Mouse (Mus musculus) embryonic facial prominence, embryonic 14.5 days (tissue): ENCODE data around the gene Pidd1. TPM values are rescaled to one million over a fixed set of nuclear protein-coding genes. Genes with fewer than 3 reads are reported as not detected.
A peak's percentile ranks its signal among the peaks of the same experiment; 100 is the strongest.

Experiments used
- ATAC-seq: fragments of 200-750 bp; cut with Nextera tagmentation; 2 replicates; pipeline ENCODE4 v1.8.0; 2017; ENCODE audit warnings: low read depth, moderate number of reproducible peaks, moderate TSS enrichment
- DNase-seq: peaks from one replicate; pipeline ENCODE4 v3.0.0-alpha.2; 2015; ENCODE audit warnings: low spot score
- H3K27ac ChIP-seq: fragments of 300-500 bp; sonication (generic); replicated peaks from 2 replicates; pipeline ENCODE4 v1.5.1; 2014; ENCODE audit warnings: low read depth, mild to moderate bottlenecking, low read length, moderate library complexity
- H3K27me3 ChIP-seq: fragments of 300-500 bp; sonication (generic); replicated peaks from 2 replicates; pipeline ENCODE4 v1.6.1; 2014; ENCODE audit warnings: low read length; ENCODE audit not compliant: control insufficient read depth, insufficient read depth
- H3K36me3 ChIP-seq: fragments of 300-500 bp; sonication (generic); 2 replicates; pipeline ENCODE4 v1.6.1; 2014; ENCODE audit warnings: low read length, mixed read lengths; ENCODE audit not compliant: control insufficient read depth, insufficient read depth
- H3K4me1 ChIP-seq: fragments of 300-500 bp; sonication (generic); 2 replicates; pipeline ENCODE4 v1.6.1; 2014; ENCODE audit warnings: antibody characterized with exemption, low read length; ENCODE audit not compliant: control insufficient read depth, insufficient read depth
- H3K4me2 ChIP-seq: fragments of 300-500 bp; sonication (generic); 2 replicates; pipeline ENCODE4 v1.6.1; 2014; ENCODE audit warnings: low read depth, mild to moderate bottlenecking, low read length, moderate library complexity, mixed read lengths
- H3K4me3 ChIP-seq: fragments of 300-500 bp; sonication (generic); 2 replicates; pipeline ENCODE4 v1.5.1; 2014; ENCODE audit warnings: low read depth, mild to moderate bottlenecking, low read length
- H3K9ac ChIP-seq: fragments of 300-500 bp; sonication (generic); 2 replicates; pipeline ENCODE4 v1.6.1; 2014; ENCODE audit warnings: low read depth, mild to moderate bottlenecking, low read length, moderate library complexity, mixed read lengths
- H3K9me3 ChIP-seq: fragments of 300-500 bp; sonication (generic); 2 replicates; pipeline ENCODE4 v1.6.1; 2016; ENCODE audit warnings: low read length; ENCODE audit not compliant: control insufficient read depth
- WGBS: fragments of 180-500 bp; shearing (Covaris S2); extraction: QIAGEN DNeasy Blood & Tissue Kit; methylation state at CpG from one replicate; pipeline ENCODE4 v1.1.7; 2014; 5-methylcytosine and 5-hydroxymethylcytosine counted together
- polyA plus RNA-seq: library from polyadenylated mRNA; unstranded; fragments of >200 nt; fragmentation: Nextera tagmentation; extraction: Ambion mirVana; gene quantifications from 2 replicates; pipeline ENCODE4 v1.2.1, GENCODE M21; 2014

Gene Pidd1
- polyA plus RNA-seq, 1 experiment from 2014 or later = 7.4 TPM

DNA sequence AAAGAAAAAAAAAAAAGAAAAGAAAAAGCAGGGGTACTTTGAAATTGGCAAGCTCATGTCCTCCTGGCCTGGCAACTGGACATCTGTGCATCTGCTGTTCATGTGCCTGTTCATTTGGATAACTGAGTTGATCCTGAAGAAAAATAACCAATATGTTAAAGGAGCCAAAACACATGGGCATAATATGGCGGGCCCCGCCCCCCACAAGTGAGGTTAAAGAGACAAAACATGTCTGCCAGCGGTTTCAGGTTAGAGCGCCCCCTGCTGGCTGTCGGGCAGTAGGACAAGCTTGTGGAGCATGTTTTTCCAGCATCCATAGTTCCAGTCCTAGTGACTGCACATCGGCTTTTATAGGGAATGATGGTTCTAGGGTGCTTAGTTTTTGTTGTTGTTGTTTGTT lies 49.1 kb downstream of the Pidd1 start:
- ATAC-seq = no peak

DNA sequence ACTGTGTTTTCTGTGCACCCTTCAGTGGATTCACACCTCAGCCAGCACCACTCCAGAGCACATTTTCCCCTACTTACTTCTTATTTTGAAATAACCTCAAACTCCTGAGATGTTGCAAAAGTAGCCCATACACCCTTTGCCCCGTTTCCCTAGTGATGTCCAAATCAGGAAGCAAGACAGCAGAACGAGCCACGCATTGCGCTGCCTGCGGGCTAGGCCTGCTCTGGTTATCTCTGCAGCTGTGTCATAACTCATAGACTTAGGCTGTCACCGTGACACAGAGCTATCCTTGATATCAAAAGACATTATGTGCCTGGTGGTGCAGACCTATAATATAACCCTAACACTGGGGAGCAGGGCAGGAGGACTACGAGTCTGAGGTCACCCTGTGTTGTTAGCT lies 49.7 kb downstream of the Pidd1 start:
- DNase-seq (no peak), ATAC-seq (no peak)
- Histone ChIP-seq H3K27ac (no peak overlapping the region), H3K4me2 (no peak overlapping the region), H3K4me1 (peaks cover 8% of the 10 kb centered on the region), H3K4me3 (no peak overlapping the region), H3K9me3 (no peaks in the 10 kb centered on the region), H3K27me3 (no peaks in the 10 kb centered on the region), H3K36me3 (peaks cover 28% of the 10 kb centered on the region), H3K9ac (no peak overlapping the region)
- 85% methylated on average over 7 of the region's 7 CpGs for WGBS

More for the DNA sequence above, 49.1 kb downstream of the Pidd1 start:
- peaks cover 8% of the 10 kb centered on the region for H3K4me1 ChIP-seq
- H3K27ac ChIP-seq = no peak overlapping the region
- no peaks in the 10 kb centered on the region for H3K27me3 ChIP-seq
- H3K9me3 ChIP-seq = no peaks in the 10 kb centered on the region
- peak; percentile 49 for DNase-seq
- no peak overlapping the region for H3K4me3 ChIP-seq
- WGBS = 11% methylated on average over 6 of the region's 6 CpGs
- no peak overlapping the region for H3K4me2 ChIP-seq
- H3K36me3 ChIP-seq = peaks cover 33% of the 10 kb centered on the region
- H3K9ac ChIP-seq = no peak overlapping the region

DNA sequence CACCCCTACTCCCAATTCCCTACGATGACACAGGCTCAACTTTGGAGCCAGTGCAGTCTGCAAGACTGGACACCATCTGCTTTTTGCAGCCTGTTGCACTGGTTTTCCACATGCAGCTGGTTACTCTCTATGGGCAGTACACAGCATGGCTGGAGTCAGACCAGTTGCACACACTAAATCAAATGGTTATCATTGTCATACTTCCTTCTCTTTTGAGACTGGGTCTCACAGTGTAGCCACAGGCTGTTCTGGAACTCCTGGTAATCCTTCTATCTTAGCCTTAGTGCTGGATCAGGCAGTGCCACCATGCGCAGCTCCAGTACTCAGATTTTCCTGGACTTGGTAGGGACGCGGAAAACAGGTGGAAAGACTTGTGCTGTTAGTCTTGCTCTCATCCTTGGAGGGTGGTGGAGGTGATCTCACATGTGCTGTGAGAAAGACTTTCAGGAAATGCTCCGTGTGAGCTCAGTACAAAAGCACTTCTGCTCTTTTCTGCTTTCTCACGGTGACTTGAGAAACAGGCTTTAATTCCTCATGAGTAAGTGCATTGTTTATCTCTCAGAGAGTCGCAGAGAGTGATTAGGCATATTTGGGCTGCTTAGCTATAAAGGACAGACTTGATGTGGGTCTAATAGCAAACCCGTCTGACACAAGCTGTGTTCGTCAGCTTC lies 51.1 kb downstream of the Pidd1 start:
- Histone ChIP-seq H3K4me2 (peak overlapping the region; percentile 93), H3K27ac (no peak overlapping the region; the same call in 1 of the 2 replicates), H3K36me3 (peaks cover 14% of the 10 kb centered on the region), H3K9me3 (no peaks in the 10 kb centered on the region), H3K4me3 (peak overlapping the region; percentile 73), H3K4me1 (peaks cover 8% of the 10 kb centered on the region), H3K27me3 (no peaks in the 10 kb centered on the region), H3K9ac (peak overlapping the region; percentile 70)
- DNase-seq (no peak), ATAC-seq (peak; percentile 0; the same call in 1 of the 2 replicates)
- 34% methylated on average over 9 of the region's 9 CpGs for WGBS

DNA sequence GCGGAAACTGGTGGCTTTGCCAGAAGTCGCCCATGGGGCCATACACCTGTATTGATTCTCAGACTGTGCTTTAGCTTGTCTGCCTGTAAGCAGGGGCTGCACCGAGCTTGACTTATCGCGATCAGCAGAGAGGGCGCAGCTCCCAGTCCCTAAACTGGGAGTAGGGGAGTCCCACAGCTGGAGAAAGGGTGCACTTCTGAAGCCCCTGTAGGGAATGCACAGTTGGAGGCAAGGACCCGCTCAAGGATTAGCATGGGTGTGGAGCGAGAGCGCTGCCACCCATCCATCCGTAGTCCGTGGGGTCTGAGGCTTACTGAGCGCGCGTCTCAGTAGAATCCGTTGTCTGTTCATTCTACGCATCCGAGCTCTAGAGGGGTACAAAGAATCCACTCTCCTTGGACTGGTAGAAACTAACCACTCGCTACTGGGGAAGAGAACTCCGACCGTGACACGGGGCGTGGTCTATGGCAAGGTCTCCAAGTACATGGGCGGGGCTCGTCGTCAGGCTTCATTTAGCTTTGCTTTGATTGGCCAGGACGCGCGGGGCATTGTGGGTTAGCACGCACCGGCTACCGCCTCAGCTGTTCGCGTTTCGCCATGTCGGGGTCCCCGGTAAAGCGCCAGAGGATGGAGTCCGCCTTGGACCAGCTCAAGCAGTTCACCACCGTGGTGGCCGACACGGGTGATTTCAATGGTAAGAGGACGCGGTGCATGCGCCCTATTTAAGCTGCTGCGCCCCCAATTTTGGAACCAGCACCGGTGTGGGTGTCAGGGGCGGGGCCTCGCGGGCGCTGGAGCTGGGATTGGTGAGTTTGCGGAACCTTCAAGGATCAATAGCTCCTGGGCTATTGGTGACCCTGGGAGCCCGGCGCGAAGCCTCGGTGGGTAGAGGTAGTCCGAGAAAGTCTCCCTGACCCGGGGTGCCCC lies 51.9 kb downstream of the Pidd1 start, which contains the start of gene Taldo1:
TSS of gene Taldo1 (plus strand) at position 575 of the 927 bp plus-strand sequence.
- H3K36me3 ChIP-seq = peaks cover 11% of the 10 kb centered on the region
- H3K4me3 ChIP-seq = peak within 1 kb of the TSS; percentile 73
- H3K4me1 ChIP-seq = peaks cover 8% of the 10 kb centered on the region
- no peaks in the 10 kb centered on the region for H3K27me3 ChIP-seq
- no peaks in the 10 kb centered on the region for H3K9me3 ChIP-seq
- peak within 1 kb of the TSS; percentile 93 for H3K4me2 ChIP-seq
- DNase-seq (peak; percentile 98), ATAC-seq (peak; percentile 95)
- H3K9ac ChIP-seq = peak within 1 kb of the TSS; percentile 70
- peak within 1 kb of the TSS; percentile 76 for H3K27ac ChIP-seq
- under 1% methylated on average over 57 of the region's 57 CpGs for WGBS

DNA sequence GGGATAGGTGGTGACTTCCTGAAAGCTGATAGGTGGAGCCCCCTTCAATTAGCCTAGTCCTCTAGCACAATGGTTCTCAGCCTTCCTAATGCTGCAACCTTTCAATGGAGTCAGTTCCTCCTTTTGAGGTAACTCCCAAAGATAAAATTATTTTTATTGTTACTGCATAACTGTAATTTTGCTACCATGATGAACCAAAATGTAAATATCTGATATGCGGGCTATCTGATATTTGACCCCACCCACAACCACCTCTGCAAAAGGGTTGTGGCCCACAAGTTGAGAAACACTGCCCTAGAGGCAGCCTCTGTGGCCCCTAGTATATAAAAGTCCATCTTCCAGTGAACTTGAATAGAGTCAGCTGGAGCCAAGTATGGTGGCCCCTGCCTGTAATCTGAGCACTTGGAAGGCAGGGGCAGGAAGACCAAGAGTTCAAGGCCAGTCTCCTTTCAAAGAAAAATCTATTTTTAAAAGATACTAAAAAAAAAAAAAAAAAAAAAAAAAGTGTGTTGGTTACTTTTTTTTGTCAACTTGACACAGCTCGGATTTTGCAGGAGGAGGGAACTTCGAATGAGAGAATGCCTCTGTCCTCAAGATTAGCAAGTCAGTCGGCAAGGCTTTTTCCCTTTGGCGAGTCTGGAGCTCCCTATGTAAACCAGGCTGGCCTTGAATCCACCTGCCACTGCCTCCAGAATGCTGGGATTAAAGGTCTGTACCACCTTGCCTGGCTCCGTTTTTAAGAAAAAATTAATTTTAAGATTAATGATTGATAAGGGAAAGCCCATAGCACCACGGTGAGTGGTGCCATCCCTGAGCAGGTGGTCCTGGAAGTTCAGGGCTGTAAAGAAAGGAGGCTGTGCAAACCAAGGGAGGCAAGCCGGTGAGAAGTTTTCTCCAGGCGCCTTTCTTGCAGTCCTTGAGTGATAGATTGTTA lies 53.2 kb downstream of the Pidd1 start:
- Histone ChIP-seq H3K36me3 (no peaks in the 10 kb centered on the region), H3K27ac (no peak overlapping the region), H3K4me2 (peak overlapping the region; percentile 93; the same call in 1 of the 2 replicates), H3K9ac (no peak overlapping the region), H3K4me1 (peaks cover 8% of the 10 kb centered on the region), H3K4me3 (no peak overlapping the region), H3K27me3 (no peaks in the 10 kb centered on the region), H3K9me3 (no peaks in the 10 kb centered on the region)
- 59% methylated on average over 9 of the region's 9 CpGs for WGBS
- DNase-seq (no peak), ATAC-seq (no peak)

DNA sequence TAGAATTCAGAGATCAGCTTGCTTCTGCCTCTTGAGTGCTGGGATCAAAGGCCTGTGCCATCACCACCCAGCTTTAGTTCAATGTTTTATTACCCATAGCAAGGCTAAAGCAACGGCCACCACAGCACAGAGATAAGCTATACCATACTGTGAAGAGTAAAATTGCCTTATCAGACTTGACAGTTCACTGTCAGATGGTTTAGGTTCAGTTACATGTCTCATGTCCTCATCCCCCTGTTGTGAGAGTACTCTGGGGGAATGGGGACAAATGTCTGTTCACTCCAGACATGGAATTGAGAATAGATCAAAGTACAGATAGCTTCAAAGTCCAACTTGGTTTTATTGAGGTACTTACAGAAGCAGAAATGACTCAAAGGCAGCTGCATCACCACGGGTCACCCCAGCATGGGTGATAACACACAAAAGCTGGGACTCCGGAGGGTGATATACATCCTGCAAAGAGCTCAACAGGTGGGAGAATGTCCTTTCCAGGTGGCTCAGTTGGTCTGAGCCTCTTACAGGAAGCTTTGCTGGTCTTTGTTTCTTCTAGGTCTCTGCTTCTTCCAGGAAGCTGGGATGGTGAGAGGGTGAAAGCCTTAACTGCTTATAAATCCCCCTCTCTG lies 55.2 kb downstream of the Pidd1 start:
- Histone ChIP-seq H3K36me3 (no peaks in the 10 kb centered on the region), H3K9me3 (no peaks in the 10 kb centered on the region), H3K27me3 (no peaks in the 10 kb centered on the region), H3K4me2 (no peak overlapping the region), H3K4me3 (no peak overlapping the region), H3K27ac (no peak overlapping the region), H3K9ac (no peak overlapping the region), H3K4me1 (peaks cover 8% of the 10 kb centered on the region)
- ATAC-seq = no peak
- no peak for DNase-seq
- 68% methylated on average over 3 of the region's 3 CpGs for WGBS
